Mouse (Mus musculus) cerebellum, adult 2 months (tissue): ENCODE data around the gene Nr1d1. TPM values are rescaled to one million over a fixed set of nuclear protein-coding genes. Genes with fewer than 3 reads are reported as not detected.

Experiments
- DNase-seq, 2 experiments: peaks; one replicate each; pipeline ENCODE4 v3.0.0; 2021
- H3K27ac ChIP-seq: fragments of 200-500 bp; 2 replicates; pipeline ENCODE4 v1.5.1; 2012; ENCODE audit warnings: low read length, control low read depth, inconsistent platforms; ENCODE audit not compliant: insufficient read depth
- H3K27me3 ChIP-seq: fragments of 200-500 bp; 2 replicates; pipeline ENCODE4 v1.6.1; 2012; ENCODE audit warnings: inconsistent platforms, mild to moderate bottlenecking, low read length, moderate library complexity; ENCODE audit not compliant: control insufficient read depth, insufficient read depth
- H3K4me1 ChIP-seq: fragments of 200-500 bp; 2 replicates; pipeline ENCODE4 v1.6.1; 2011; ENCODE audit warnings: low read length; ENCODE audit not compliant: control insufficient read depth, insufficient read depth
- H3K4me3 ChIP-seq: fragments of 200-500 bp; replicated peaks from 2 replicates; pipeline ENCODE3; 2011; ENCODE audit warnings: mild to moderate bottlenecking, low read depth, low read length, control low read depth; ENCODE audit not compliant: insufficient read depth
- CTCF ChIP-seq: fragments of 200-500 bp; IDR thresholded peaks from 2 replicates; pipeline ENCODE4 v1.5.1; 2011; ENCODE audit warnings: low read depth, mild to moderate bottlenecking, control low read depth, low read length, moderate library complexity, borderline replicate concordance; ENCODE audit not compliant: insufficient read depth
- POLR2A ChIP-seq: fragments of 200-500 bp; IDR thresholded peaks from 2 replicates; pipeline ENCODE4 v1.6.1; 2011; ENCODE audit warnings: low read length, control low read depth, borderline replicate concordance; ENCODE audit not compliant: insufficient read depth
- WGBS: fragments of 180-500 bp; shearing (Covaris S2); methylation state at CpG from one replicate; pipeline ENCODE4 v1.1.7; 2018; 5-methylcytosine and 5-hydroxymethylcytosine counted together
- polyA plus RNA-seq: library from polyadenylated mRNA; depleted of rRNA; stranded (reverse); fragments of >200 nt; gene quantifications from 2 replicates; pipeline ENCODE4 v1.2.3, GENCODE M21; 2012; rRNA removed

The Nr1d1 gene
- polyA plus RNA-seq, result 144 and 167 TPM in 2 replicates

- Histone ChIP-seq H3K4me3 (peak within 1 kb of the TSS; percentile 89), H3K4me1 (peaks cover 21% of the 10 kb centered on the region), H3K27ac (peak within 1 kb of the TSS; percentile 96), H3K27me3 (no peaks in the 10 kb centered on the region)
- TF ChIP-seq CTCF (no peak), POLR2A (peak; percentile 98; the same call in 1 of the 2 replicates)
- under 1% methylated on average over 22 of the region's 22 CpGs for WGBS
- no peak for DNase-seq
These were observed at the start of gene Nr1d1 for GRCm38 (mm10) chr11:98774582-98775347. Nr1d1 (minus strand) TSS chr11:98775333.

GRCm38 (mm10) chr11:98820968-98821367 lies 45.8 kb upstream of the Nr1d1 start:
- no peak for TF ChIP-seq CTCF
- TF ChIP-seq POLR2A, result no peak
- Histone ChIP-seq H3K27ac (no peak overlapping the region), H3K27me3 (no peaks in the 10 kb centered on the region), H3K4me1 (no peaks in the 10 kb centered on the region), H3K4me3 (no peak overlapping the region)
- DNase-seq, result no peak
- 96% methylated on average over 5 of the region's 5 CpGs for WGBS

- no peaks in the 10 kb centered on the region for H3K27me3 ChIP-seq
- DNase-seq, result no peak
- no peaks in the 10 kb centered on the region for H3K4me1 ChIP-seq
- TF ChIP-seq CTCF (no peak), POLR2A (no peak)
- whole genome bisulfite sequencing, result 60% methylated on average over 1 of the region's 1 CpGs
- no peak overlapping the region for H3K4me3 ChIP-seq
- H3K27ac ChIP-seq, result no peak overlapping the region
These were observed 41.6 kb upstream of the Nr1d1 start for GRCm38 (mm10) chr11:98816706-98817239.

- Histone ChIP-seq H3K4me3 (peak overlapping the region; percentile 79), H3K27me3 (no peaks in the 10 kb centered on the region), H3K27ac (no peak overlapping the region), H3K4me1 (peaks cover 12% of the 10 kb centered on the region; the same call in 1 of the 2 replicates)
- WGBS, result 50% methylated on average over 7 of the region's 7 CpGs
- DNase-seq, result no peak
- TF ChIP-seq POLR2A (no peak), CTCF (no peak)
These were observed 35.6 kb upstream of the Nr1d1 start for GRCm38 (mm10) chr11:98810686-98811085.

GRCm38 (mm10) chr11:98809457-98810290 lies 34.5 kb upstream of the Nr1d1 start:
- peak; percentile 99 for DNase-seq
- TF ChIP-seq POLR2A (peak; percentile 76), CTCF (no peak)
- Histone ChIP-seq H3K27me3 (no peaks in the 10 kb centered on the region), H3K4me3 (peak overlapping the region; percentile 79), H3K27ac (peak overlapping the region; percentile 89), H3K4me1 (peaks cover 12% of the 10 kb centered on the region; the same call in 1 of the 2 replicates)
- WGBS, result under 1% methylated on average over 83 of the region's 84 CpGs

- no peak for TF ChIP-seq POLR2A
- no peak for TF ChIP-seq CTCF
- Histone ChIP-seq H3K27me3 (no peaks in the 10 kb centered on the region), H3K27ac (no peak overlapping the region), H3K4me1 (peaks cover 12% of the 10 kb centered on the region; the same call in 1 of the 2 replicates), H3K4me3 (no peak overlapping the region)
- no peak for DNase-seq
- 77% methylated on average over 2 of the region's 2 CpGs for WGBS
These were observed 33.3 kb upstream of the Nr1d1 start for GRCm38 (mm10) chr11:98808417-98808816.

- Histone ChIP-seq H3K27ac (no peak within 1 kb of the TSS), H3K4me1 (peaks cover 7% of the 10 kb centered on the region; the same call in 1 of the 2 replicates), H3K4me3 (no peak within 1 kb of the TSS), H3K27me3 (no peaks in the 10 kb centered on the region)
- no peak for DNase-seq
- TF ChIP-seq CTCF (no peak), POLR2A (no peak)
- 93% methylated on average over 5 of the region's 5 CpGs for WGBS
These were observed 29.5 kb upstream of the Nr1d1 start, which contains the start of gene Casc3 for GRCm38 (mm10) chr11:98804605-98805004. Casc3 (plus strand) TSS chr11:98804905.
